Mouse (Mus musculus) embryonic facial prominence, embryonic 15.5 days (tissue): ENCODE results near the gene Tbx18. TPM values are rescaled to one million over a fixed set of nuclear protein-coding genes. Genes with fewer than 3 reads are reported as not detected.

Experiments used
- ATAC-seq: fragments of 200-750 bp; cut with Nextera tagmentation; 2 replicates; pipeline ENCODE4 v1.8.0; 2017; ENCODE audit warnings: low read depth, moderate TSS enrichment; ENCODE audit not compliant: insufficient number of reproducible peaks, low FRiP score, low TSS enrichment
- H3K27ac ChIP-seq: fragments of 300-500 bp; sonication (generic); replicated peaks from 2 replicates; pipeline ENCODE4 v1.5.1; 2015; ENCODE audit warnings: mild to moderate bottlenecking, inconsistent platforms
- H3K27me3 ChIP-seq: fragments of 300-500 bp; sonication (generic); 2 replicates; pipeline ENCODE4 v1.6.1; 2015; ENCODE audit warnings: inconsistent platforms
- H3K36me3 ChIP-seq: fragments of 300-500 bp; sonication (generic); 2 replicates; pipeline ENCODE4 v1.6.1; 2015; ENCODE audit warnings: mild to moderate bottlenecking, inconsistent platforms
- H3K4me1 ChIP-seq: fragments of 300-500 bp; sonication (generic); 2 replicates; pipeline ENCODE4 v1.6.1; 2015; ENCODE audit warnings: inconsistent platforms
- H3K4me2 ChIP-seq: fragments of 300-500 bp; sonication (generic); replicated peaks from 2 replicates; pipeline ENCODE4 v1.6.1; 2015; ENCODE audit warnings: mild to moderate bottlenecking, inconsistent platforms
- H3K4me3 ChIP-seq: fragments of 300-500 bp; sonication (generic); replicated peaks from 2 replicates; pipeline ENCODE4 v1.5.1; 2015; ENCODE audit warnings: mild to moderate bottlenecking, inconsistent platforms
- H3K9ac ChIP-seq: fragments of 300-500 bp; sonication (generic); 2 replicates; pipeline ENCODE4 v1.6.1; 2015; ENCODE audit warnings: inconsistent platforms
- H3K9me3 ChIP-seq: fragments of 300-500 bp; sonication (generic); replicated peaks from 2 replicates; pipeline ENCODE4 v1.6.1; 2016; ENCODE audit warnings: inconsistent platforms
- WGBS: fragments of 180-500 bp; shearing (Covaris S2); methylation state at CpG from one replicate; pipeline ENCODE4 v1.1.7; 2015; 5-methylcytosine and 5-hydroxymethylcytosine counted together
- polyA plus RNA-seq: library from polyadenylated mRNA; unstranded; fragments of >200 nt; fragmentation: Nextera tagmentation; extraction: Ambion mirVana; gene quantifications from 2 replicates; pipeline ENCODE4 v1.2.1, GENCODE M21; 2015

Tbx18 gene
- polyA plus RNA-seq, 1 experiment from 2014 or later, result 6.9 TPM

DNA sequence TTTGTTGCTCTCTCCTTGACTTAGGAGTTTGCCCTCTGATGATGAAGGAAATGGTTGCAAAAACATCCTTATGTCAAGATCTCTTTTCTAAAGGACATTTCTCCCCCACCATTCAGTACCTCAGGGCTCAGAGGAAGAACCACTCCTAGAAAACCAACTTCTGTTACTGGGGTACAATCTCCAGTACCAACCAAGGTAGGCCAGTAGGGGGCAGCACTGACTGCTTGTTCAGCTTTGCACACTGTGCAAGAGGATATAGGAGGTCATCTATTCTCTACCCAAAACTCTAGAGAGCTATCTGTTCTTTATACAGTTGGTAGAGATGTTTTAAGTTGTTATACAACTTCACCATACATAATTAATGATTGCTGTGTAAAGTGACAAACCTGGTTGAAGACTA, 22.9 kb downstream of the Tbx18 start:
- Histone ChIP-seq H3K4me3 (no peak overlapping the region), H3K9me3 (no peaks in the 10 kb centered on the region), H3K27ac (no peak overlapping the region), H3K4me2 (no peak overlapping the region), H3K36me3 (no peaks in the 10 kb centered on the region), H3K9ac (no peak overlapping the region), H3K27me3 (no peaks in the 10 kb centered on the region), H3K4me1 (no peaks in the 10 kb centered on the region)
- ATAC-seq, result no peak

DNA sequence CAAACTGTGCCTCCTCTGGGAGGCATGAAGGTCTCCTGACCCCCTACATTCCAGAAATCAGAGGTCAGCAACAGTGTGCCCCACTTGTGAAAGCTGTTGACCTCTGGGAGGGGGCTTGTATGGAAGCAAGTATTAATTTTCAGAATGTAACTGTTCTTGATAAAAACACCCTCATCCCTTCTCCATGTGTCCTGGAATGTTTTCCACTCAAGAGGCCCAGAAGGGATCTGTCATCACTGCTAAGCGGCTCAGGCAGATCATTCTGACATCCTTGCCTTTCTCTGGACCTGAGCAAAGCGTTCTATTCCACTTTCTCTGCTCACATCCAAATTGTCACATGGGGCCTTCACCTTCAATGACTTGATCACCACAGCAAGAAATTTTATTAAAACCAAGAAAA, 28.8 kb downstream of the Tbx18 start:
- Histone ChIP-seq H3K9ac (no peak overlapping the region), H3K27ac (no peak overlapping the region), H3K4me1 (no peaks in the 10 kb centered on the region), H3K36me3 (no peaks in the 10 kb centered on the region), H3K27me3 (no peaks in the 10 kb centered on the region), H3K9me3 (no peaks in the 10 kb centered on the region), H3K4me3 (no peak overlapping the region), H3K4me2 (no peak overlapping the region)
- ATAC-seq, result no peak
- WGBS, result 50% methylated on average over 2 of the region's 2 CpGs

- 80% methylated on average over 9 of the region's 9 CpGs for WGBS
- Histone ChIP-seq H3K27me3 (no peaks in the 10 kb centered on the region), H3K27ac (no peak overlapping the region), H3K4me2 (no peak overlapping the region), H3K4me3 (no peak overlapping the region), H3K4me1 (no peaks in the 10 kb centered on the region), H3K36me3 (no peaks in the 10 kb centered on the region), H3K9ac (no peak overlapping the region), H3K9me3 (no peaks in the 10 kb centered on the region)
- ATAC-seq, result no peak
Measured at GRCm38 (mm10) chr9:87686981-87687380, 44.1 kb downstream of the Tbx18 start.

DNA sequence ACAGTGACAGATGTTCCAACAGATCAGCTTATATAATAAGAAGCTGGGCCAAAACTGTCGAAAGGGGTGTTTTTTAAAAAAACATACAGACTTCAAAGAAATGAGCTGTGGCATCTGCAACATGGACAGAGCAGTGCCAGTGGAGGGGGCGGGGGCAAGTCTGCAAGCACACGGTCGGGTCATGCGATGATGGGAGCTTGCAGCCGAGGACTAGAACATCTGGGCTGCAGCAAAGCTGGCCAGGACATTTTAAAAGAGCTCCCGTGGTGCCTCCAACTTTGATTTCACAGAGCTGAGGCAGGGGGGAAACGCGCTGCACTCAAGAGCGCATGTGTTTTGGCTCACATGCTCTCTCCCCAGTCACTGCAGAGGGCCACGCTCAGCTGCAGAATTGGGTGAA, 48.8 kb downstream of the Tbx18 start:
- H3K4me3 ChIP-seq, result 0 out of 2 replicates have a peak overlapping the region, but pooled peaks have one; percentile 9
- no peak overlapping the region for H3K9ac ChIP-seq
- H3K27ac ChIP-seq, result 0 out of 2 replicates have a peak overlapping the region, but pooled peaks have one; percentile 4
- ATAC-seq, result no peak; the same call in 1 of the 2 replicates
- no peaks in the 10 kb centered on the region for H3K9me3 ChIP-seq
- no peaks in the 10 kb centered on the region for H3K36me3 ChIP-seq
- 34% methylated on average over 11 of the region's 11 CpGs for WGBS
- H3K4me2 ChIP-seq, result peak overlapping the region; percentile 13; the same call in 1 of the 2 replicates
- H3K27me3 ChIP-seq, result no peaks in the 10 kb centered on the region
- H3K4me1 ChIP-seq, result no peaks in the 10 kb centered on the region
